19 mouse cellular contexts compared by ENCODE assay signal in the genomic region with DNA sequence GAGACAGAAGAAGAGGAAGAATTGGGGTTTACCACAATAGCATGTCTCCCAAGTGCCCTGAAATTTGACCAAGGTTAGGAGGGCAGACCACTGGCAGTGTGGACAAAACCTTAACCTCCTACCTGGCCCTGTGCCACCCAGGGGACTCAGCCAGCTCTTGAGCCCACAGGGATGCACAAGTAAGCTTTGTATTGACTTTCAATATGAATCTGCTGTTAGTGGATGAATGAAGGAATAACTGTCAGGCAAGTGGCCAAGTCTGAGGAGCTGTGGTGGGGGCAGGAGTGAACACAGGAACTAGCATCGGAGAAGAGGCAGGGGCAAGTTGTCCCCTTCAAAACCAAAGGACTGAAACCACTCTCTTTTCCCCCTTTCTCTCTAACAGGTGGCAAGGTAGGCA. TPM values are rescaled to one million over a fixed set of nuclear protein-coding genes. Genes with fewer than 3 reads are reported as not detected.
DNase-seq lines count a peak whose midpoint lies in the region; ATAC-seq and TF ChIP-seq lines count a peak whose summit lies in the region.
"Had no signal": no experiment of that assay in that cellular context is flagged by ENCODE, and none has a peak within 500 bp of the region (broad histone marks: within the 10 kb centered on the region; RNA-seq: fewer than 3 reads in every experiment).

No protein-coding gene starts in this region.

- H3K27me3 ChIP-seq in midbrain, postnatal 0 days (ENCODE audit: insufficient read depth, low read length) = no peaks in the 10 kb centered on the region
- no peaks in the 10 kb centered on the region for H3K27me3 ChIP-seq in midbrain, embryonic 14.5 days (ENCODE audit: control insufficient read depth, insufficient read depth, low read length)
- no peaks in the 10 kb centered on the region for H3K27me3 ChIP-seq in forebrain, postnatal 0 days (ENCODE audit: insufficient read depth, low read length)
- H3K27me3 ChIP-seq in hindbrain, embryonic 13.5 days = 0 out of 2 replicates have a peak, but pooled peaks cover 3% of the 10 kb centered on the region

- 0 out of 2 replicates have a peak, but pooled peaks cover 3% of the 10 kb centered on the region for H3K4me1 ChIP-seq in midbrain, postnatal 0 days (ENCODE audit: insufficient read depth, low read length)
- H3K4me1 ChIP-seq in midbrain, embryonic 14.5 days (ENCODE audit: control insufficient read depth, insufficient read depth, low read length) = peaks cover 8% of the 10 kb centered on the region; the same call in 1 of the 2 replicates
- H3K4me1 ChIP-seq in forebrain, postnatal 0 days (ENCODE audit: insufficient read depth) = no peaks in the 10 kb centered on the region; the same call in 1 of the 2 replicates
- H3K4me1 ChIP-seq in hindbrain, embryonic 13.5 days (replicated peaks) = peaks cover 23% of the 10 kb centered on the region

- TF ChIP-seq POLR2A in brain, embryonic 14.5 days (IDR thresholded peaks at IDR 0.05; ENCODE audit: borderline replicate concordance, extremely low read depth, insufficient read depth, insufficient read length, poor library complexity, severe bottlenecking) = no peak

- H3K36me3 ChIP-seq in midbrain, postnatal 0 days (ENCODE audit: insufficient read depth, low read length) = no peaks in the 10 kb centered on the region
- no peaks in the 10 kb centered on the region for H3K36me3 ChIP-seq in midbrain, embryonic 14.5 days (ENCODE audit: control insufficient read depth, insufficient read depth, low read length)
- no peaks in the 10 kb centered on the region for H3K36me3 ChIP-seq in forebrain, postnatal 0 days (ENCODE audit: insufficient read depth)
- no peaks in the 10 kb centered on the region for H3K36me3 ChIP-seq in hindbrain, embryonic 13.5 days
- H3K36me3 ChIP-seq: limb, embryonic 13.5 days; midbrain, embryonic 13.5 days had no signal

- ATAC-seq in midbrain, postnatal 0 days (ENCODE audit: low FRiP score) = no peak
- no peak for ATAC-seq in midbrain, embryonic 14.5 days (ENCODE audit: low FRiP score, low TSS enrichment)
- ATAC-seq in forebrain, postnatal 0 days = no peak
- no peak for ATAC-seq in hindbrain, embryonic 13.5 days (ENCODE audit: low FRiP score)
- ATAC-seq: liver, postnatal 0 days; midbrain, embryonic 13.5 days had no signal

- H3K9me3 ChIP-seq in midbrain, postnatal 0 days (ENCODE audit: low read length) = no peaks in the 10 kb centered on the region
- H3K9me3 ChIP-seq in midbrain, embryonic 14.5 days (ENCODE audit: control insufficient read depth, low read length) = no peaks in the 10 kb centered on the region
- H3K9me3 ChIP-seq in forebrain, postnatal 0 days (ENCODE audit: low read length) = no peaks in the 10 kb centered on the region
- no peaks in the 10 kb centered on the region for H3K9me3 ChIP-seq in hindbrain, embryonic 13.5 days
- H3K9me3 ChIP-seq: limb, embryonic 13.5 days; midbrain, embryonic 13.5 days had no signal

- H3K4me3 ChIP-seq in layer of hippocampus, adult 2 months = no peak overlapping the region
- no peak overlapping the region for H3K4me3 ChIP-seq in midbrain, postnatal 0 days (ENCODE audit: low read depth, low read length)
- H3K4me3 ChIP-seq in midbrain, embryonic 14.5 days (replicated peaks; ENCODE audit: low read depth, low read length) = no peak overlapping the region
- H3K4me3 ChIP-seq in forebrain, postnatal 0 days (ENCODE audit: low read depth, low read length) = no peak overlapping the region
- H3K4me3 ChIP-seq in hindbrain, embryonic 13.5 days = no peak overlapping the region
- H3K4me3 ChIP-seq: erythroblast, embryonic 14.5 days; gastrocnemius, adult 2 months; limb, embryonic 13.5 days; midbrain, embryonic 13.5 days had no signal

- WGBS in midbrain, postnatal 0 days = 67% methylated on average over 1 of the region's 1 CpGs
- 64% methylated on average over 1 of the region's 1 CpGs for WGBS in midbrain, embryonic 14.5 days
- 19% methylated on average over 1 of the region's 1 CpGs for WGBS in forebrain, postnatal 0 days
- 77% methylated on average over 1 of the region's 1 CpGs for WGBS in hindbrain, embryonic 13.5 days

- H3K9ac ChIP-seq in midbrain, postnatal 0 days (replicated peaks; ENCODE audit: low read length, poor library complexity, severe bottlenecking) = no peak overlapping the region
- H3K9ac ChIP-seq in midbrain, embryonic 14.5 days (replicated peaks; ENCODE audit: low read length) = no peak overlapping the region
- no peak overlapping the region for H3K9ac ChIP-seq in forebrain, postnatal 0 days
- H3K9ac ChIP-seq in hindbrain, embryonic 13.5 days = no peak overlapping the region
- H3K9ac ChIP-seq: hindbrain, embryonic 14.5 days; limb, embryonic 13.5 days; liver, postnatal 0 days had no signal

- no peak for DNase-seq in layer of hippocampus, adult 2 months (ENCODE audit: low spot score in 2 of 2)
- no peak for DNase-seq in layer of hippocampus, postnatal 14 days (ENCODE audit: low spot score in 2 of 2)
- peak; percentile 45 for DNase-seq in midbrain, postnatal 0 days (ENCODE audit: low spot score)
- DNase-seq in midbrain, embryonic 14.5 days = no peak
- peak; percentile 57 for DNase-seq in brain, embryonic 14.5 days (ENCODE audit: low read depth)
- DNase-seq in forebrain, postnatal 0 days = peak; percentile 44
- no peak for DNase-seq in ovary, adult 18-20 months (ENCODE audit: low spot score)
- DNase-seq: embryo, embryonic 11 days; gastrocnemius, adult 2 months; kidney, adult 2 months; liver, postnatal 0 days; thymus, adult 2 months had no signal

- no peak for TF ChIP-seq CTCF in layer of hippocampus, adult 2 months (conservative IDR thresholded peaks at IDR 0.05)
- no peak for TF ChIP-seq CTCF in midbrain, postnatal 0 days (IDR thresholded peaks at IDR 0.05)
- no peak for TF ChIP-seq CTCF in brain, embryonic 14.5 days (IDR thresholded peaks at IDR 0.05; ENCODE audit: borderline replicate concordance, extremely low read depth, insufficient read depth, insufficient read length)
- TF ChIP-seq CTCF in forebrain, postnatal 0 days (IDR thresholded peaks at IDR 0.05; ENCODE audit: low read depth) = no peak

- H3K4me2 ChIP-seq in midbrain, postnatal 0 days (ENCODE audit: low read depth, low read length, poor library complexity, severe bottlenecking) = no peak overlapping the region
- H3K4me2 ChIP-seq in midbrain, embryonic 14.5 days (ENCODE audit: low read length) = no peak overlapping the region
- H3K4me2 ChIP-seq in forebrain, postnatal 0 days (ENCODE audit: low read depth) = no peak overlapping the region
- H3K4me2 ChIP-seq in hindbrain, embryonic 13.5 days = no peak overlapping the region
- H3K4me2 ChIP-seq: heart, embryonic 11.5 days; hindbrain, embryonic 14.5 days; limb, embryonic 13.5 days; midbrain, embryonic 13.5 days had no signal

- H3K27ac ChIP-seq in layer of hippocampus, adult 2 months = peak overlapping the region; percentile 67
- no peak overlapping the region for H3K27ac ChIP-seq in midbrain, postnatal 0 days (ENCODE audit: low read depth, low read length)
- no peak overlapping the region for H3K27ac ChIP-seq in midbrain, embryonic 14.5 days (replicated peaks; ENCODE audit: low read depth, low read length)
- no peak overlapping the region for H3K27ac ChIP-seq in forebrain, postnatal 0 days (ENCODE audit: low read depth, low read length)
- no peak overlapping the region for H3K27ac ChIP-seq in hindbrain, embryonic 13.5 days
- H3K27ac ChIP-seq: gastrocnemius, adult 2 months; hindbrain, embryonic 14.5 days; limb, embryonic 13.5 days; midbrain, embryonic 13.5 days had no signal

RNA-seq across cellular contexts. Expression of gene Phgr1, which starts 2.8 kb away (rescaled TPM):
- total RNA-seq in layer of hippocampus, adult 2 months (2021) = not detected
- not detected for total RNA-seq in layer of hippocampus, postnatal 14 days (2021)
- not detected in 2 replicates for total RNA-seq in midbrain, postnatal 0 days (2014; rRNA removed)
- not detected in 2 replicates for polyA plus RNA-seq in midbrain, postnatal 0 days (2015; fragmentation: Nextera tagmentation; extraction: Ambion mirVana)
- polyA plus RNA-seq in midbrain, embryonic 14.5 days (2014; fragmentation: Nextera tagmentation; extraction: Ambion mirVana) = not detected in 2 replicates
- 0.16 TPM in 1 of 2 replicates, not detected in the other for polyA plus RNA-seq in brain, embryonic 14.5 days (2012; rRNA removed)
- total RNA-seq in forebrain, postnatal 0 days (2014; rRNA removed) = not detected in 2 replicates
- polyA plus RNA-seq in forebrain, postnatal 0 days (2015; fragmentation: Nextera tagmentation; extraction: Ambion mirVana) = not detected in 2 replicates
- polyA plus RNA-seq in hindbrain, embryonic 13.5 days (2015; fragmentation: Nextera tagmentation; extraction: Ambion mirVana) = not detected in 2 replicates
- total RNA-seq: gastrocnemius, adult 2 months had no signal
- polyA plus RNA-seq: erythroblast, embryonic 14.5 days; heart, embryonic 11.5 days; hindbrain, embryonic 14.5 days; kidney, adult 2 months; limb, embryonic 13.5 days; liver, postnatal 0 days; midbrain, embryonic 13.5 days; neural tube, embryonic 11.5 days had no signal

RNA-seq across cellular contexts. Expression of gene Disp2, which starts 4.1 kb away (rescaled TPM):
- 100 to 1,000 TPM; 263 to 273 TPM for total RNA-seq in layer of hippocampus, adult 2 months (2021)
- 100 to 1,000 TPM; 218 to 234 TPM for total RNA-seq in layer of hippocampus, postnatal 14 days (2021)
- total RNA-seq in midbrain, postnatal 0 days (2014; rRNA removed) = 180 and 201 TPM in 2 replicates
- 68.7 and 72.6 TPM in 2 replicates for polyA plus RNA-seq in midbrain, postnatal 0 days (2015; fragmentation: Nextera tagmentation; extraction: Ambion mirVana)
- 49.8 and 50.4 TPM in 2 replicates for polyA plus RNA-seq in midbrain, embryonic 14.5 days (2014; fragmentation: Nextera tagmentation; extraction: Ambion mirVana)
- 75.9 and 108 TPM in 2 replicates for polyA plus RNA-seq in brain, embryonic 14.5 days (2012; rRNA removed)
- total RNA-seq in forebrain, postnatal 0 days (2014; rRNA removed) = 48.4 and 91.3 TPM in 2 replicates
- 25.4 and 40.4 TPM in 2 replicates for polyA plus RNA-seq in forebrain, postnatal 0 days (2015; fragmentation: Nextera tagmentation; extraction: Ambion mirVana)
- polyA plus RNA-seq in hindbrain, embryonic 13.5 days (2015; fragmentation: Nextera tagmentation; extraction: Ambion mirVana) = 37.3 and 41.5 TPM in 2 replicates
- total RNA-seq: gastrocnemius, adult 2 months had no signal
- polyA plus RNA-seq: erythroblast, embryonic 14.5 days had no signal

RNA-seq across cellular contexts. Expression of gene Ccdc9b, which starts 12.9 kb away (rescaled TPM):
- total RNA-seq in layer of hippocampus, adult 2 months (2021) = 1 to 10 TPM; 7.6 to 9.6 TPM
- 1 to 10 TPM; 3.5 to 4.2 TPM for total RNA-seq in layer of hippocampus, postnatal 14 days (2021)
- total RNA-seq in midbrain, postnatal 0 days (2014; rRNA removed) = 1.5 and 3.4 TPM in 2 replicates
- polyA plus RNA-seq in midbrain, postnatal 0 days (2015; fragmentation: Nextera tagmentation; extraction: Ambion mirVana) = 0.74 and 0.79 TPM in 2 replicates
- 0.59 and 0.73 TPM in 2 replicates for polyA plus RNA-seq in midbrain, embryonic 14.5 days (2014; fragmentation: Nextera tagmentation; extraction: Ambion mirVana)
- 2.3 TPM in 2 replicates for polyA plus RNA-seq in brain, embryonic 14.5 days (2012; rRNA removed)
- 1.8 and 2.4 TPM in 2 replicates for total RNA-seq in forebrain, postnatal 0 days (2014; rRNA removed)
- 0.33 and 0.53 TPM in 2 replicates for polyA plus RNA-seq in forebrain, postnatal 0 days (2015; fragmentation: Nextera tagmentation; extraction: Ambion mirVana)
- 1.2 and 1.4 TPM in 2 replicates for polyA plus RNA-seq in hindbrain, embryonic 13.5 days (2015; fragmentation: Nextera tagmentation; extraction: Ambion mirVana)
- polyA plus RNA-seq: erythroblast, embryonic 14.5 days had no signal

RNA-seq across cellular contexts. Expression of gene Inafm2, which starts 29.8 kb away (rescaled TPM):
- 10 to 100 TPM; 62.1 to 66.7 TPM for total RNA-seq in layer of hippocampus, adult 2 months (2021)
- 10 to 100 TPM; 38.8 to 39.7 TPM for total RNA-seq in layer of hippocampus, postnatal 14 days (2021)
- total RNA-seq in midbrain, postnatal 0 days (2014; rRNA removed) = 13.5 and 17.4 TPM in 2 replicates
- 12.6 and 13.3 TPM in 2 replicates for polyA plus RNA-seq in midbrain, postnatal 0 days (2015; fragmentation: Nextera tagmentation; extraction: Ambion mirVana)
- polyA plus RNA-seq in midbrain, embryonic 14.5 days (2014; fragmentation: Nextera tagmentation; extraction: Ambion mirVana) = 25.2 and 30.8 TPM in 2 replicates
- 11.1 and 11.7 TPM in 2 replicates for polyA plus RNA-seq in brain, embryonic 14.5 days (2012; rRNA removed)
- total RNA-seq in forebrain, postnatal 0 days (2014; rRNA removed) = 13.8 and 14.2 TPM in 2 replicates
- polyA plus RNA-seq in forebrain, postnatal 0 days (2015; fragmentation: Nextera tagmentation; extraction: Ambion mirVana) = 15.7 and 17.2 TPM in 2 replicates
- polyA plus RNA-seq in hindbrain, embryonic 13.5 days (2015; fragmentation: Nextera tagmentation; extraction: Ambion mirVana) = 23.5 and 24.8 TPM in 2 replicates

RNA-seq across cellular contexts. Expression of gene Knstrn, which starts 38.4 kb away (rescaled TPM):
- total RNA-seq in layer of hippocampus, adult 2 months (2021) = 1 to 10 TPM; 1.5 to 3.2 TPM
- total RNA-seq in layer of hippocampus, postnatal 14 days (2021) = 1 to 10 TPM; 2.4 to 3.2 TPM
- total RNA-seq in midbrain, postnatal 0 days (2014; rRNA removed) = 3.1 and 4.5 TPM in 2 replicates
- polyA plus RNA-seq in midbrain, postnatal 0 days (2015; fragmentation: Nextera tagmentation; extraction: Ambion mirVana) = 5.6 and 6.6 TPM in 2 replicates
- 17.8 and 32.5 TPM in 2 replicates for polyA plus RNA-seq in midbrain, embryonic 14.5 days (2014; fragmentation: Nextera tagmentation; extraction: Ambion mirVana)
- 24.4 and 34.1 TPM in 2 replicates for polyA plus RNA-seq in brain, embryonic 14.5 days (2012; rRNA removed)
- 7.1 and 7.5 TPM in 2 replicates for total RNA-seq in forebrain, postnatal 0 days (2014; rRNA removed)
- 11.9 and 13.1 TPM in 2 replicates for polyA plus RNA-seq in forebrain, postnatal 0 days (2015; fragmentation: Nextera tagmentation; extraction: Ambion mirVana)
- 32.9 and 33.6 TPM in 2 replicates for polyA plus RNA-seq in hindbrain, embryonic 13.5 days (2015; fragmentation: Nextera tagmentation; extraction: Ambion mirVana)

Comparison
In these comparisons a context has a peak if more than half of its experiments do, and no peak if none do; other contexts are left out.
1. DNase-seq: peak in midbrain, postnatal 0 days (single experiment), brain, embryonic 14.5 days (single experiment) and forebrain, postnatal 0 days (single experiment); none in layer of hippocampus, adult 2 months (0 of 2), layer of hippocampus, postnatal 14 days (0 of 2), midbrain, embryonic 14.5 days (single experiment) and ovary, adult 18-20 months (single experiment).